Mouse (Mus musculus) small intestine, adult 2 months (tissue): ENCODE data around the gene Syt13. TPM values are rescaled to one million over a fixed set of nuclear protein-coding genes. Genes with fewer than 3 reads are reported as not detected.

Experiments
- H3K27ac ChIP-seq: fragments of 200-500 bp; 2 replicates; pipeline ENCODE4 v1.5.1; 2012; ENCODE audit warnings: low read depth, low read length, control low read depth, inconsistent platforms; ENCODE audit not compliant: insufficient read depth
- H3K27me3 ChIP-seq: fragments of 200-500 bp; 2 replicates; pipeline ENCODE4 v1.6.1; 2012; ENCODE audit warnings: mild to moderate bottlenecking, moderate library complexity, low read length, inconsistent platforms; ENCODE audit not compliant: control insufficient read depth, insufficient read depth
- H3K36me3 ChIP-seq: fragments of 200-500 bp; 2 replicates; pipeline ENCODE4 v1.6.1; 2012; ENCODE audit warnings: mild to moderate bottlenecking, low read length, control low read depth, inconsistent platforms; ENCODE audit not compliant: control insufficient read depth, insufficient read depth
- H3K4me1 ChIP-seq: fragments of 200-500 bp; 2 replicates; pipeline ENCODE4 v1.6.1; 2012; ENCODE audit warnings: low read length, inconsistent platforms, mixed read lengths; ENCODE audit not compliant: control insufficient read depth, insufficient read depth, insufficient read length
- H3K4me3 ChIP-seq: fragments of 200-500 bp; 2 replicates; pipeline ENCODE4 v1.5.1; 2012; ENCODE audit warnings: low read depth, mild to moderate bottlenecking, control low read depth, inconsistent platforms, low read length, moderate library complexity
- CTCF ChIP-seq: fragments of 200-500 bp; IDR thresholded peaks from 2 replicates; pipeline ENCODE4 v1.5.1; 2012; ENCODE audit warnings: low read depth, mild to moderate bottlenecking, control low read depth, inconsistent platforms, low read length, moderate library complexity, mixed read lengths; ENCODE audit not compliant: insufficient replicate concordance, insufficient read length; ENCODE audit errors: extremely low read depth
- POLR2A ChIP-seq: fragments of 200-500 bp; IDR thresholded peaks from 2 replicates; pipeline ENCODE4 v1.6.1; 2012; ENCODE audit warnings: low read depth, mild to moderate bottlenecking, control low read depth, inconsistent platforms, low read length, moderate library complexity
- WGBS: fragments of 180-500 bp; shearing (Covaris S2); methylation state at CpG from one replicate; pipeline ENCODE4 v1.1.7; 2018; 5-methylcytosine and 5-hydroxymethylcytosine counted together
- polyA plus RNA-seq: library from polyadenylated mRNA; depleted of rRNA; stranded (reverse); fragments of >200 nt; gene quantifications from 2 replicates; pipeline ENCODE4 v1.2.3, GENCODE M21; 2012

Syt13 gene
- polyA plus RNA-seq, 1 experiment, result 3.7 TPM

- 90% methylated on average over 17 of the region's 17 CpGs for WGBS
- Histone ChIP-seq H3K4me1 (no peaks in the 10 kb centered on the region), H3K36me3 (no peaks in the 10 kb centered on the region)
Measured at GRCm38 (mm10) chr2:92953450-92953849, 38.6 kb downstream of the Syt13 start.

GRCm38 (mm10) chr2:92954404-92955114 is 39.7 kb downstream of the Syt13 start:
- 40% methylated on average over 11 of the region's 11 CpGs for WGBS
- Histone ChIP-seq H3K36me3 (no peaks in the 10 kb centered on the region), H3K27me3 (no peaks in the 10 kb centered on the region), H3K4me1 (no peaks in the 10 kb centered on the region), H3K27ac (no peak overlapping the region), H3K4me3 (no peak overlapping the region)
- TF ChIP-seq POLR2A (no peak), CTCF (peak; percentile 62; the same call in 1 of the 2 replicates)

More at GRCm38 (mm10) chr2:92953450-92953849, 38.6 kb downstream of the Syt13 start:
- Histone ChIP-seq H3K27me3 (no peaks in the 10 kb centered on the region), H3K27ac (no peak overlapping the region), H3K4me3 (no peak overlapping the region)
- TF ChIP-seq CTCF (no peak), POLR2A (no peak)

GRCm38 (mm10) chr2:92956943-92957342 is 42.0 kb downstream of the Syt13 start:
- Histone ChIP-seq H3K36me3 (no peaks in the 10 kb centered on the region), H3K27ac (no peak overlapping the region), H3K4me1 (no peaks in the 10 kb centered on the region), H3K27me3 (no peaks in the 10 kb centered on the region), H3K4me3 (no peak overlapping the region)
- 66% methylated on average over 2 of the region's 2 CpGs for WGBS
- no peak for TF ChIP-seq CTCF
- no peak for TF ChIP-seq POLR2A

GRCm38 (mm10) chr2:92958640-92959039 is 43.7 kb downstream of the Syt13 start:
- no peaks in the 10 kb centered on the region for H3K36me3 ChIP-seq

GRCm38 (mm10) chr2:92964345-92964744 is 49.4 kb downstream of the Syt13 start:
- no peaks in the 10 kb centered on the region for H3K27me3 ChIP-seq
- H3K4me1 ChIP-seq, result no peaks in the 10 kb centered on the region
- 74% methylated on average over 1 of the region's 1 CpGs for WGBS
- no peak overlapping the region for H3K4me3 ChIP-seq
- no peak for TF ChIP-seq POLR2A
- no peak for TF ChIP-seq CTCF
- H3K27ac ChIP-seq, result no peak overlapping the region
- no peaks in the 10 kb centered on the region for H3K36me3 ChIP-seq

More at GRCm38 (mm10) chr2:92958640-92959039, 43.7 kb downstream of the Syt13 start:
- 22% methylated on average over 4 of the region's 4 CpGs for WGBS
- no peak overlapping the region for H3K4me3 ChIP-seq
- H3K4me1 ChIP-seq, result no peaks in the 10 kb centered on the region
- TF ChIP-seq CTCF (no peak), POLR2A (no peak)
- H3K27ac ChIP-seq, result no peak overlapping the region
- H3K27me3 ChIP-seq, result no peaks in the 10 kb centered on the region

- WGBS, result 66% methylated on average over 8 of the region's 8 CpGs
Measured at GRCm38 (mm10) chr2:92966257-92966656, 51.4 kb downstream of the Syt13 start.

GRCm38 (mm10) chr2:92967032-92967838 is 52.3 kb downstream of the Syt13 start:
- no peaks in the 10 kb centered on the region for H3K4me1 ChIP-seq
- H3K36me3 ChIP-seq, result no peaks in the 10 kb centered on the region
- TF ChIP-seq CTCF (no peak), POLR2A (no peak)
- H3K27ac ChIP-seq, result no peak overlapping the region
- no peaks in the 10 kb centered on the region for H3K27me3 ChIP-seq
- 39% methylated on average over 10 of the region's 10 CpGs for whole genome bisulfite sequencing
- H3K4me3 ChIP-seq, result no peak overlapping the region

More at GRCm38 (mm10) chr2:92966257-92966656, 51.4 kb downstream of the Syt13 start:
- H3K27ac ChIP-seq, result no peak overlapping the region
- no peaks in the 10 kb centered on the region for H3K27me3 ChIP-seq
- no peaks in the 10 kb centered on the region for H3K4me1 ChIP-seq
- H3K36me3 ChIP-seq, result no peaks in the 10 kb centered on the region
- TF ChIP-seq CTCF (no peak), POLR2A (no peak)
- H3K4me3 ChIP-seq, result no peak overlapping the region
